Mouse (Mus musculus): ENCODE results near the gene Ptprh. TPM values are rescaled to one million over a fixed set of nuclear protein-coding genes. Genes with fewer than 3 reads are reported as not detected.

The Ptprh gene
- polyA plus RNA-seq, 1 experiment from 2014 or later, result not detected

DNA sequence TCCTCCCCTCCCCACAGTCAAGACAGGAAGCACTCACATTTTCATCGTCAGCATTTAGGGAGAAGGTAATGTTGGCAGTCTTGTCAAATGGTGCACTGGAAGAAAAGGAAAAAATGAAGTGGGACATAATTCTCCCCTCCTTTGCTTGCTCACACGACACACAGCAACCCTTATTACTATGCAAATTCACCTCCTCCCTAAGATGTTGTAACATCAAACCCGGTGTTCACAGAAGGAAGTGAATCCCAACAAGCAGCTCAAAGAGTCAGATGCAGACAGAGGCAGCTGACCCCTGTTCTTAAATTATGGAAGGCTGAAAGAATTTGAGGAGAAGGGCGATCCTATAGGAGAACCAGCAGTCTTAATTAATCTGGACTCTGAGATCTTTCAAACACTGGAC is 32.3 kb upstream of the Ptprh start:
- no peak for ATAC-seq (ENCODE audit: low read depth)
- Histone ChIP-seq H3K27ac (ENCODE audit: low read length) (no peak overlapping the region), H3K36me3 (ENCODE audit: control insufficient read depth, insufficient read depth, low read length) (peaks cover 67% of the 10 kb centered on the region), H3K9ac (ENCODE audit: low read length) (no peak overlapping the region), H3K9me3 (ENCODE audit: control insufficient read depth, low read length) (no peaks in the 10 kb centered on the region), H3K4me2 (ENCODE audit: low read depth, low read length) (no peak overlapping the region), H3K4me1 (replicated peaks; ENCODE audit: control insufficient read depth, insufficient read depth, low read length) (no peaks in the 10 kb centered on the region), H3K27me3 (ENCODE audit: control insufficient read depth, insufficient read depth, low read depth, low read length) (no peaks in the 10 kb centered on the region), H3K4me3 (ENCODE audit: low read length) (no peak overlapping the region)
- 78% methylated on average over 4 of the region's 4 CpGs for WGBS

DNA sequence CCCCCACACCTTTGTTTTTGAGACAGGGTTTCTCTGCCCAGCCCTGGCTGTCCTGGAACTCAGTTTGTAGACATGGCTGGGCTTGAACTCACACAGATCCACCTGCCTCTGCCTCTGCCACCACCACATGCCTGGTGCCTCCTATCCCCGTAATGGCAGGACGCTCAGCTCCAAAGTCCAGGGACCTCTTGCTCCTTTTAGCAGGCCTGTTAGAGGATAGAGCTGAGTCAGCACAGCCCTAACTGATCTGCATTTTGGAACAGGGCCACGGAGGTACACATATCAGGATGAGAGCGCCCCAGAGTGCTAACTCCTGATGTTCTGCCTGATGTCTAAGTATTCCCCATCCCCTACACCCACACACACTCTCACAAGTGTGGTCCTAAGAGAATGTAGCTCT is 27.2 kb upstream of the Ptprh start, which contains the start of gene Tmem86b:
Gene Tmem86b, minus strand, starts transcription at position 392 of the 400 bp plus-strand sequence.
- no peaks in the 10 kb centered on the region for H3K4me1 ChIP-seq (replicated peaks; ENCODE audit: control insufficient read depth, insufficient read depth, low read length)
- no peak within 1 kb of the TSS for H3K27ac ChIP-seq (ENCODE audit: low read length)
- ATAC-seq (ENCODE audit: low read depth), result no peak
- no peaks in the 10 kb centered on the region for H3K9me3 ChIP-seq (ENCODE audit: control insufficient read depth, low read length)
- no peak within 1 kb of the TSS for H3K4me2 ChIP-seq (ENCODE audit: low read depth, low read length)
- H3K9ac ChIP-seq (ENCODE audit: low read length), result no peak within 1 kb of the TSS
- no peaks in the 10 kb centered on the region for H3K27me3 ChIP-seq (ENCODE audit: control insufficient read depth, insufficient read depth, low read depth, low read length)
- peaks cover 45% of the 10 kb centered on the region for H3K36me3 ChIP-seq (ENCODE audit: control insufficient read depth, insufficient read depth, low read length)
- H3K4me3 ChIP-seq (ENCODE audit: low read length), result no peak within 1 kb of the TSS
- 80% methylated on average over 4 of the region's 4 CpGs for WGBS

DNA sequence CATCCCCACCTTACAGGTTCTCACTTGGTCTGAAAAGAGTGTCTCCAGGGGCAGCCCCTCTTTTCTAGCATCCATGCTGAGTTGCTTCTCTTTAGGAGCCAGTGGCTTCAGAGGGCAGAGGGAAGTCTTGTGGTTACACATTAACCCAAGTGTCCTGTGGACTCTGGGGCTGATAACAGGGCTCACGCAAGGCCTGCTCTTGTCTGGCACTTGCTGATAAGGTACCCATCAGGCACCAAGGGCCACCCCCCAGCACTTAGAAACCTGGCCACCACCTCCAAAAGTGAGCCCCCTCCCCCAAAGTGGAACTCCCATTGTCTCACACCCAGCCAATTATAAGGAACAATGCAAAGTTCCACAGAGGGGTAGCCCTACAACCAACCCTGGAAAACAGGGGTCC is 26.4 kb upstream of the Ptprh start:
- peaks cover 38% of the 10 kb centered on the region for H3K36me3 ChIP-seq (ENCODE audit: control insufficient read depth, insufficient read depth, low read length)
- WGBS, result 65% methylated on average over 1 of the region's 1 CpGs

DNA sequence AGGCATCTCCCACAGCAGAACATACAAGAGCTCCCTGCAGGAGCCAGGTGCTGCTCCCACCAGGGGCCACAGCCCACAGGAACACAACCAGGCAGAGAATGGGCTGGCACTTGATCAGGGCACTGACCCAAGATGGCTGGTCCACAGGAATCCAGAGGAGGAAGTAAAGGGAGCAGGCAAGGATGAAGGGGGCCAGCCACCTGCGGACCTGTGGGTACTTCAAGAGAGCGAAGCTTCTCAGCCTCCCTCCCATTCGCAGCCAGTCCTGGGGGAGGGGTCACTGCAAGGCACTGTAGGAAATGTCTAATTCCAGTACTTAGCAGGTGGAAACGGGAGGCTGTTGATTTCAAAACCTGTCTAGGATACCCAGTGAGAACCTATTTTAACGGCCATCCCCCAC is 25.7 kb upstream of the Ptprh start:
- no peak for ATAC-seq (ENCODE audit: low read depth)
- Histone ChIP-seq H3K9me3 (ENCODE audit: control insufficient read depth, low read length) (no peaks in the 10 kb centered on the region), H3K27me3 (ENCODE audit: control insufficient read depth, insufficient read depth, low read depth, low read length) (no peaks in the 10 kb centered on the region), H3K4me3 (ENCODE audit: low read length) (no peak overlapping the region), H3K27ac (ENCODE audit: low read length) (no peak overlapping the region), H3K4me1 (replicated peaks; ENCODE audit: control insufficient read depth, insufficient read depth, low read length) (no peaks in the 10 kb centered on the region), H3K36me3 (ENCODE audit: control insufficient read depth, insufficient read depth, low read length) (peaks cover 38% of the 10 kb centered on the region), H3K4me2 (ENCODE audit: low read depth, low read length) (no peak overlapping the region), H3K9ac (ENCODE audit: low read length) (no peak overlapping the region)
- WGBS, result 62% methylated on average over 5 of the region's 5 CpGs

More for the DNA sequence above, 26.4 kb upstream of the Ptprh start:
- no peak for ATAC-seq (ENCODE audit: low read depth)
- Histone ChIP-seq H3K9me3 (ENCODE audit: control insufficient read depth, low read length) (no peaks in the 10 kb centered on the region), H3K27me3 (ENCODE audit: control insufficient read depth, insufficient read depth, low read depth, low read length) (no peaks in the 10 kb centered on the region), H3K4me1 (replicated peaks; ENCODE audit: control insufficient read depth, insufficient read depth, low read length) (no peaks in the 10 kb centered on the region), H3K9ac (ENCODE audit: low read length) (no peak overlapping the region), H3K27ac (ENCODE audit: low read length) (no peak overlapping the region), H3K4me3 (ENCODE audit: low read length) (no peak overlapping the region), H3K4me2 (ENCODE audit: low read depth, low read length) (no peak overlapping the region)

DNA sequence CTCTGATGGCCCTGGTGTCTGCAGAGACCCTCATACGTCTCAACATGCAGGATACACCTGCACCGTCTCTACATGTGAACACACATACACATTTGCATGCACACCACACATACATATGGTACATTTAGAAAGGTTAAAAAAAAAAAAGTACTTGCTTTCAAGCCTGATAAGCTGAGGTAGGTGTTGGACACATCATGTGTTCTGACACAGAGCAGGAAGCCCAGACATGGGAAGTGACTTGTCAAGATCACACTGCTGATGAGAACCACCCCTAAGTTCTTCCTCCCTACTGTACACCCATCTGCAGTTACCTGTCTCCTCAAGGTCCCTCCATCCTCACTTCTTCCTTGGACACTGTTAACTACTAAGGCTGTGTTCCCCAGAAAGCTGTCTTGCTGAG is 22.1 kb upstream of the Ptprh start:
- ATAC-seq (ENCODE audit: low read depth), result no peak
- H3K27ac ChIP-seq (ENCODE audit: low read length), result no peak overlapping the region
- no peak overlapping the region for H3K9ac ChIP-seq (ENCODE audit: low read length)
- no peak overlapping the region for H3K4me2 ChIP-seq (ENCODE audit: low read depth, low read length)
- H3K27me3 ChIP-seq (ENCODE audit: control insufficient read depth, insufficient read depth, low read depth, low read length), result no peaks in the 10 kb centered on the region
- H3K4me3 ChIP-seq (ENCODE audit: low read length), result no peak overlapping the region
- H3K9me3 ChIP-seq (ENCODE audit: control insufficient read depth, low read length), result no peaks in the 10 kb centered on the region
- no peaks in the 10 kb centered on the region for H3K4me1 ChIP-seq (replicated peaks; ENCODE audit: control insufficient read depth, insufficient read depth, low read length)
- peaks cover 12% of the 10 kb centered on the region for H3K36me3 ChIP-seq (ENCODE audit: control insufficient read depth, insufficient read depth, low read length)
- WGBS, result 80% methylated on average over 2 of the region's 2 CpGs

DNA sequence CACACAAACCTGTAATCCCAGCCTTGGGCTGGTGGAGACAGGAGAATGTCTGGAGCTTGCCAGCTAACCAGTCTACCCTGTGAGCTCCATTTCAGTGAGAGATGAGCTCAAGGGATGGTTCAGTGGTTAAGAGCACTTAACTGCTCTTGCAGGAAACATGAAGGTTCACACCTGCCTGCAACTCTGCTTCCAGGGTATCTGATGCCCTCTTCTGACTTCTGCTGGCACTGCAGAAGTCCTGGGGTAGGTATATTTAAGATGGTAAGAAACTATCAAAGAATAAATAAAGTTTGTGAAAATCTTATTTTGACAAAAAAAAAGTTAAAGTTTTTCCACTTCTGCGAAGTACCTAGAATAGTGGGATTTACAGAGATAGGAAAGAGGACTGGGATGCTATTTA is 20.5 kb upstream of the Ptprh start:
- Histone ChIP-seq H3K4me2 (ENCODE audit: low read depth, low read length) (no peak overlapping the region), H3K27me3 (ENCODE audit: control insufficient read depth, insufficient read depth, low read depth, low read length) (no peaks in the 10 kb centered on the region), H3K9ac (ENCODE audit: low read length) (no peak overlapping the region), H3K27ac (ENCODE audit: low read length) (no peak overlapping the region), H3K4me3 (ENCODE audit: low read length) (no peak overlapping the region), H3K4me1 (replicated peaks; ENCODE audit: control insufficient read depth, insufficient read depth, low read length) (no peaks in the 10 kb centered on the region), H3K36me3 (ENCODE audit: control insufficient read depth, insufficient read depth, low read length) (peaks cover 11% of the 10 kb centered on the region; the same call in 1 of the 2 replicates), H3K9me3 (ENCODE audit: control insufficient read depth, low read length) (no peaks in the 10 kb centered on the region)
- no peak for ATAC-seq (ENCODE audit: low read depth)
- 45% methylated on average over 1 of the region's 1 CpGs for WGBS

DNA sequence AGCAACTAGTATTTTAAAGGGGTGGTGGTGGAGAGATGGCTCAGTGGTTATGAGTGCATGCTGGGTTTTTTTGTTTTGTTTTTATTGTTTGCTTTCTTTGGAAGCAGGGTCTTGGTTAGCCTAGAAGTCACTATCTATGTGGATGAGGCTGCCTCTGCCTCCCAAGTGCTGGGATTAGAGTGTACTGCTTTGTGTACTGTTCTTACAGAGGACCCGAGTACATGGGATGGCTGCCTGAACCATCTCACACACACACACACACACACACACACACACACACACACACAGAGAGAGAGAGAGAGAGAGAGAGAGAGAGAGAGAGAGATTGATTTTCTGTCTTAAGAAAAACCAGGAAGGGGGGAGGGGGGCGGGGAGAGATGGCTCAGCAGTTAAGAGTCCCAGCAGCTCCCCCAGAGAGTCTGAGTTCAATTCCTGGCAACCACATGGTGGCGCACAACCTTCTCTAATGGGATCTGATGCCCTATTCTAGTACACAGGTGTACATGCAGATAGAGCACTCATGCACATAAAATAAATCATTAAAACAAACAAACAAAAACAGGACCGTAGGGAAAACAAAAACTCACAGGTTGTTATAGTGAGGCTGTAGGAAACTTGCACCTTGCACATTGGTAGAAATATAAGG is 19.8 kb upstream of the Ptprh start:
- no peak for ATAC-seq (ENCODE audit: low read depth)
- Histone ChIP-seq H3K9ac (ENCODE audit: low read length) (no peak overlapping the region), H3K4me3 (ENCODE audit: low read length) (no peak overlapping the region), H3K4me1 (replicated peaks; ENCODE audit: control insufficient read depth, insufficient read depth, low read length) (no peaks in the 10 kb centered on the region), H3K27ac (ENCODE audit: low read length) (no peak overlapping the region), H3K9me3 (ENCODE audit: control insufficient read depth, low read length) (no peaks in the 10 kb centered on the region), H3K4me2 (ENCODE audit: low read depth, low read length) (no peak overlapping the region), H3K27me3 (ENCODE audit: control insufficient read depth, insufficient read depth, low read depth, low read length) (no peaks in the 10 kb centered on the region), H3K36me3 (ENCODE audit: control insufficient read depth, insufficient read depth, low read length) (peaks cover 4% of the 10 kb centered on the region; the same call in 1 of the 2 replicates)
- WGBS, result 17% methylated on average over 4 of the region's 4 CpGs

DNA sequence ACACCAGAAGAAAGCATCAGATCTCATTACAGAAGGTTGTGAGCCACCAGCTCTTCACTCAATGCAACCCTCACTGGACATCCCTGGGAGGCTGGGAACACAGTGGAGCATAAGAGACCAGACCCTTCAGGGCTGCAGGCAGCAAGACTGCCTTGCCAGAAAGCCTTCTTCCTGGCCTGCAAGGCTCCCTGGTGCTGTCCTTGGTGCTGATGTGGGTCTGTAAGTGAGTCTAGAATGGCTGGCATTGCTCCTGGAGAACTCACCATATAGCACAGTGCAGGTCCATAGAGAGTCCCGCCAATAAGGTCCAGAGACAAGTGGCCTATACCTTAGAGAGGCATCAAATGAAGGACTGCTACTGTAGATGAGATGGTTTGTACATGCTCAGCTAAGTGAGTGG is 16.1 kb upstream of the Ptprh start:
- Histone ChIP-seq H3K36me3 (ENCODE audit: control insufficient read depth, insufficient read depth, low read length) (no peaks in the 10 kb centered on the region), H3K27me3 (ENCODE audit: control insufficient read depth, insufficient read depth, low read depth, low read length) (no peaks in the 10 kb centered on the region), H3K9me3 (ENCODE audit: control insufficient read depth, low read length) (no peaks in the 10 kb centered on the region), H3K4me1 (replicated peaks; ENCODE audit: control insufficient read depth, insufficient read depth, low read length) (no peaks in the 10 kb centered on the region), H3K9ac (ENCODE audit: low read length) (no peak overlapping the region), H3K4me2 (ENCODE audit: low read depth, low read length) (no peak overlapping the region), H3K4me3 (ENCODE audit: low read length) (no peak overlapping the region), H3K27ac (ENCODE audit: low read length) (no peak overlapping the region)
- 21% methylated on average over 1 of the region's 1 CpGs for WGBS
- no peak for ATAC-seq (ENCODE audit: low read depth)

DNA sequence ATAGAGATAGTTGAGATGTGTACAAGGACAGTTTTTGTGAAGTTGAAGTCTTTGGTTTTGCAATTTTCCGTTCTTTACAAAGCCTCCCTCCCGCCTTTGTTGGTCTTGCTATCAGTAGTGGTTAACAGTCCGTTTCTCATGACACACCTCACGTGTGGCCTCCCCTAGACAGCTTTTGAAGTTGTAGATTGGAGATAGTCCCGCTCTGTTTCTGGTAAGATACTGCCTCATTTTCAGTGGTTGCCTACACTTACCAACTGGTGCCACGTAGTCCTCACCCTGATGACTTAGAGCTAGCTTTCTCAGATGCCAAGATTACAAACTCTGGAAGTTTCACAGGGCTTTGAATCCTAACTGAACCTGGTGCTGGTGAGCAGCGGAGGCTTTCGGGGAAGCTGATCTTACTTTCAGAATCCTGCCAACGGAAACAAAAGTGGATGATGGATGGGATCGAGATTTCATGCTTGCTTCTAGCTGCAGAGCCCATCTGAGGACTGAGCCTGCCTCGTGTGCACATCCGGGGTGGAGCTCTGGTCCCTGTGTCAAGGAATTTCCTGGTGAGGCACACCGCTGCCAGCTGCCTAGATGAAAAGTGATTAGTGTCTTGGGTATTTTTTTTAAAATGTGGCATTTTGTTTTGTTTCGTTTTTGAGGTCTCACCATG is 10.0 kb upstream of the Ptprh start:
- Histone ChIP-seq H3K27me3 (ENCODE audit: control insufficient read depth, insufficient read depth, low read depth, low read length) (no peaks in the 10 kb centered on the region), H3K9ac (ENCODE audit: low read length) (no peak overlapping the region), H3K27ac (ENCODE audit: low read length) (no peak overlapping the region), H3K4me2 (ENCODE audit: low read depth, low read length) (no peak overlapping the region), H3K9me3 (ENCODE audit: control insufficient read depth, low read length) (no peaks in the 10 kb centered on the region), H3K4me1 (replicated peaks; ENCODE audit: control insufficient read depth, insufficient read depth, low read length) (no peaks in the 10 kb centered on the region), H3K36me3 (ENCODE audit: control insufficient read depth, insufficient read depth, low read length) (no peaks in the 10 kb centered on the region), H3K4me3 (ENCODE audit: low read length) (no peak overlapping the region)
- no peak for ATAC-seq (ENCODE audit: low read depth)
- 54% methylated on average over 14 of the region's 14 CpGs for whole genome bisulfite sequencing

All from lung, embryonic 16.5 days (tissue).